In the genomic region with DNA sequence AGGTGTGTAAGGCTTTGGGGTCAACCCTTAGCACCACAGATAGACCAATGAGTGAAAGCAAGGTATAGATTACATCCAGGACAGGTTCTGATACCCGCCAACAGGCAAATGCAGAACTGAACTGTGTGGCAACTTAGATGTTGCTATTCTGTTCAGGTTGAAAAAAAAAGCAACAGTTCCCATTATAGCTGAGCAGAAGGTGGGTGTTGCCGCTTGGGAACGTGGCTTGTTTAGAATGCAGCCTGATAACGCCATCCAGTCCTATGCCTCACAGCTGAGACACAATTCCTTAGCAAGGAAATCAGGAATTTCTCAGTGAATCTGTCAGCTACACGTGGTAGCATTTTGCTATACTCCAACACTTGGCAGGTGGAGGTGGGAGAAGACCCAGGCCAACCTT, we compare ENCODE assay signal across 12 mouse cellular contexts.
"Had no signal": no experiment of that assay in that cellular context is flagged by ENCODE, and none has a peak within 500 bp of the region (broad histone marks: within the 10 kb centered on the region; RNA-seq: fewer than 3 reads in every experiment).

No protein-coding gene starts in this region.

- H3K27ac ChIP-seq: liver, embryonic 14.5 days; midbrain, embryonic 13.5 days; midbrain, embryonic 15.5 days; neural tube, embryonic 12.5 days had no signal

- H3K4me2 ChIP-seq: lung, embryonic 14.5 days; midbrain, embryonic 11.5 days; midbrain, embryonic 13.5 days; midbrain, embryonic 15.5 days; neural tube, embryonic 12.5 days had no signal

- H3K36me3 ChIP-seq: midbrain, embryonic 15.5 days had no signal

- DNase-seq: lung, adult 18-20 months; lung, embryonic 14.5 days; lung, postnatal 10 days; thymus, adult 18-20 months; thymus, postnatal 14 days; thymus, postnatal 36 days had no signal

- H3K9me3 ChIP-seq: megakaryocyte, embryonic 14.5 days; midbrain, embryonic 13.5 days; midbrain, embryonic 15.5 days; neural tube, embryonic 12.5 days had no signal

- H3K4me1 ChIP-seq: midbrain, embryonic 13.5 days; midbrain, embryonic 15.5 days; neural tube, embryonic 12.5 days had no signal

- H3K27me3 ChIP-seq: megakaryocyte, embryonic 14.5 days; midbrain, embryonic 13.5 days; midbrain, embryonic 15.5 days; neural tube, embryonic 12.5 days had no signal

- ATAC-seq: midbrain, embryonic 13.5 days; midbrain, embryonic 15.5 days had no signal

- H3K4me3 ChIP-seq: megakaryocyte, embryonic 14.5 days; midbrain, embryonic 13.5 days; midbrain, embryonic 15.5 days; neural tube, embryonic 12.5 days had no signal

- H3K9ac ChIP-seq: liver, embryonic 14.5 days; lung, embryonic 14.5 days; midbrain, embryonic 13.5 days; midbrain, embryonic 15.5 days; neural tube, embryonic 12.5 days had no signal
